Mouse (Mus musculus) kidney, embryonic 14.5 days (tissue): ENCODE measurements at regions not wholly inside any gene's neighbourhood (a gene's known extent, or its start where the extent isn't known, plus 50 kb on each side); places are given as distances from the start of the nearest gene placed in this dataset.

Source experiments
- ATAC-seq: fragments of 200-750 bp; cut with Nextera tagmentation; 2 replicates; pipeline ENCODE4 v1.8.0; 2017; ENCODE audit warnings: moderate number of reproducible peaks, mild to moderate bottlenecking, moderate TSS enrichment, moderate library complexity; ENCODE audit not compliant: low FRiP score, low TSS enrichment
- H3K27ac ChIP-seq: fragments of 300-500 bp; sonication (generic); 2 replicates; pipeline ENCODE4 v1.5.1; 2014; ENCODE audit warnings: low read depth, mild to moderate bottlenecking, low read length, moderate library complexity, mixed read lengths
- H3K27me3 ChIP-seq: fragments of 300-500 bp; sonication (generic); 2 replicates; pipeline ENCODE4 v1.6.1; 2014; ENCODE audit warnings: mild to moderate bottlenecking, low read length; ENCODE audit not compliant: control insufficient read depth, insufficient read depth
- H3K36me3 ChIP-seq: fragments of 300-500 bp; sonication (generic); 2 replicates; pipeline ENCODE4 v1.6.1; 2014; ENCODE audit warnings: low read length, mixed read lengths; ENCODE audit not compliant: control insufficient read depth, insufficient read depth
- H3K4me1 ChIP-seq: fragments of 300-500 bp; sonication (generic); 2 replicates; pipeline ENCODE4 v1.6.1; 2014; ENCODE audit warnings: low read length, mixed read lengths; ENCODE audit not compliant: control insufficient read depth, insufficient read depth
- H3K4me2 ChIP-seq: fragments of 300-500 bp; sonication (generic); replicated peaks from 2 replicates; pipeline ENCODE4 v1.6.1; 2014; ENCODE audit warnings: low read depth, mild to moderate bottlenecking, low read length
- H3K4me3 ChIP-seq: fragments of 300-500 bp; sonication (generic); 2 replicates; pipeline ENCODE4 v1.5.1; 2014; ENCODE audit warnings: mild to moderate bottlenecking, low read length
- H3K9ac ChIP-seq: fragments of 300-500 bp; sonication (generic); 2 replicates; pipeline ENCODE4 v1.6.1; 2014; ENCODE audit warnings: low read depth, mild to moderate bottlenecking, low read length, moderate library complexity
- H3K9me3 ChIP-seq: fragments of 300-500 bp; sonication (generic); 2 replicates; pipeline ENCODE4 v1.6.1; 2016; ENCODE audit warnings: low read length; ENCODE audit not compliant: control insufficient read depth
- WGBS: fragments of 180-500 bp; shearing (Covaris S2); extraction: QIAGEN DNeasy Blood & Tissue Kit; methylation state at CpG from one replicate; pipeline ENCODE4 v1.1.7; 2014; 5-methylcytosine and 5-hydroxymethylcytosine counted together

DNA sequence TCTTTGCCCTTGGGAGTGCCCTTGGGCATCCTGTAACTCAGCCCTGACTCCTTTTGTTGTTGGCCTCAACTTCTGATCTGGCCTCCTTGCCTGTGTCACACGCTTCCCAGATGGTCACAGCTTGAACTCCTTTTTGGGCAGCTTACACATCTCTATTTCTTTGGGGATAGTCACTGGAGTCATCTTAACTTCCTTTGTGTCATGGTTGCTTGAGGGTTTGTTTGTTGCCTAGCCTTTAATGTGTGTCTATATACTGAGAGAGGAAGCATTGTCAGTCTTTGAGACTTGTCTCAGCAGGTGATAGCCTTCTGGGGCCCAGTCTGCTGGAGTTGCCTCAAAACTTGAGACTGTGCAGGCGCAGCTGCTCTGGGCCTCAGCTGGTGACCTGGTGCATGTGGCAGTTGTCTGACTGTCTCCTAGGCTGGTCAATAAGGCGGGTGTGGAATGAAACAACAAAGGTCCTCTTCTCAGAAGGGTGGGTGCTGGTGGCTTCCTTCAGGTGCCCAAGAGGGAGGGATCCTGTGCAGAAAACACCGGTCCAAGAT, 157.5 kb downstream of the Tpra1 start:
- H3K4me1 ChIP-seq = no peaks in the 10 kb centered on the region
- no peak for ATAC-seq
- H3K27me3 ChIP-seq = no peaks in the 10 kb centered on the region
- no peaks in the 10 kb centered on the region for H3K9me3 ChIP-seq
- 84% methylated on average over 4 of the region's 4 CpGs for WGBS
- H3K4me2 ChIP-seq = no peak overlapping the region
- no peak overlapping the region for H3K27ac ChIP-seq
- no peak overlapping the region for H3K9ac ChIP-seq
- H3K36me3 ChIP-seq = no peaks in the 10 kb centered on the region
- no peak overlapping the region for H3K4me3 ChIP-seq

DNA sequence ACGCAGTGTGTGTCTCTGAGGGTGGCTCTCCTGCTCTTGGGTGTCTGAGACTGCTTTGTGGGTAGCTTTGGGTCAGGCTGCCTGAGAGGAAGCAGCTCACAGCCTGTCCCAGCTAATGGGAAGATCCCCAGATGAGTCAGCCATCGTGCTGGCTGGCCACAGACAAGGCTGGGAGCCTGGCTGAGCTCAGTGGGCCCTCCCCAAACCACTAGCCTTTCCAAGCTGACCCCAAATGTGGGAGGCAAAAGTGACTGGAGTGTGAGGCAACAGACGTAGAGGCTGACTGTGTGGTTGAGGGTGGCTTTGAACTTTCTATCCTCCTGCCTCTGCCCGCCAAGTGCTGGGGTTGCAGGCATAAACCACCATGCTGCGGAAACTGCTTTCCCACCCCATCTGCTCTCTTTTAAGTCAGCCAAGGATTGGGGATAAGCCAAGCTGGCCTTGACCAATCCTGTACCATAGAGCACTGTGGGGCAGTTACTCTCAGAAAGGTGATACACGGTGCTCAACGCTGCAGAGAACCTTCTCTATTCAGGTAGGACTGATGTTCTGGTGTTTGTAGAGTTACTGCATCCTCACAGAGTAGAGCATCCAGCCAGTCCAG, 163.0 kb downstream of the Tpra1 start:
- no peaks in the 10 kb centered on the region for H3K9me3 ChIP-seq
- H3K27me3 ChIP-seq = no peaks in the 10 kb centered on the region
- H3K36me3 ChIP-seq = no peaks in the 10 kb centered on the region
- 90% methylated on average over 7 of the region's 7 CpGs for WGBS
- no peaks in the 10 kb centered on the region for H3K4me1 ChIP-seq
- H3K4me2 ChIP-seq = no peak overlapping the region
- no peak overlapping the region for H3K27ac ChIP-seq
- ATAC-seq = no peak
- no peak overlapping the region for H3K9ac ChIP-seq
- H3K4me3 ChIP-seq = no peak overlapping the region

DNA sequence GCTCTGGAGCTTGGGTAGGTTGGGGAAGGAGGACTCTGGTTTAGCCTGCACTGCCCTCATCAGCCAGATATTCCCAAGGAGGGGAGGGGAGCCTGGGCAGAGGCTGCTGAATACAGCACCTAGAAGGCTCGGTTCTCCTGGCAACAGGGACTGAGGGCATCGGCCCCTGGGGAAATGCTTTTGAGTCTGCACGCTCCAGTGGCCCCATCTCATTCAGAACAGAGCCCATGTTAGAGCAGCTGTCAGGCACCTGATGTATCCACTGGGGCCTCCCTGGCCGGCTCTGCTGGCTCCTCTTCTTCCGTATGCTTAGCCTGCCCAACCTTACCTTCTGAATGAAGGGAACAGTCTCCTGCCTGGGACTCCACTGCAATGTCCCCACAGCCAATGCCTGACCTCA, 164.5 kb downstream of the Tpra1 start:
- ATAC-seq = no peak
- H3K9ac ChIP-seq = no peak overlapping the region
- no peak overlapping the region for H3K27ac ChIP-seq
- H3K36me3 ChIP-seq = no peaks in the 10 kb centered on the region
- H3K9me3 ChIP-seq = no peaks in the 10 kb centered on the region
- H3K4me2 ChIP-seq = no peak overlapping the region
- no peaks in the 10 kb centered on the region for H3K27me3 ChIP-seq
- WGBS = 56% methylated on average over 5 of the region's 5 CpGs
- no peak overlapping the region for H3K4me3 ChIP-seq
- H3K4me1 ChIP-seq = no peaks in the 10 kb centered on the region

DNA sequence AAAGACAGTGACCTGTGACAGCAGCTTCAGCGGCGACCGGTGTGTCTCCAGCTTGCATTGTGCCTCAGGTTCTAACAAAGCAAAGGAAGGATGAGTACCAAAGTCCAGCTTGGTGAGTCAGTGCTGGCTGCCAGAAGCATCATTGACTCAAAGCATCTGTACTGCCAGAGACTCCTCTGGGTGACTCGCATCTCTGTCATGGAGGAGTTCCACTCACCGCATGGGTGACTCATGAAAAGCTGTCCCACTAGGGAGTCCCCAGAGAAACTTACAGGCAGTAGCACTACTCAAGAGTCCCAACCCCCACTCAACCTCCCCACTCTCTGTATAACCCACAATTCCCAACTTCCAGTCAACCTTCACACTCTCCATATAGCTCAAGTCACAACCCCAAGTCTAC, 166.2 kb downstream of the Tpra1 start:
- H3K4me2 ChIP-seq = no peak overlapping the region
- no peak overlapping the region for H3K27ac ChIP-seq
- no peak for ATAC-seq
- no peak overlapping the region for H3K9ac ChIP-seq
- H3K4me1 ChIP-seq = no peaks in the 10 kb centered on the region
- no peaks in the 10 kb centered on the region for H3K27me3 ChIP-seq
- no peak overlapping the region for H3K4me3 ChIP-seq
- no peaks in the 10 kb centered on the region for H3K36me3 ChIP-seq
- no peaks in the 10 kb centered on the region for H3K9me3 ChIP-seq
- 98% methylated on average over 5 of the region's 5 CpGs for WGBS

DNA sequence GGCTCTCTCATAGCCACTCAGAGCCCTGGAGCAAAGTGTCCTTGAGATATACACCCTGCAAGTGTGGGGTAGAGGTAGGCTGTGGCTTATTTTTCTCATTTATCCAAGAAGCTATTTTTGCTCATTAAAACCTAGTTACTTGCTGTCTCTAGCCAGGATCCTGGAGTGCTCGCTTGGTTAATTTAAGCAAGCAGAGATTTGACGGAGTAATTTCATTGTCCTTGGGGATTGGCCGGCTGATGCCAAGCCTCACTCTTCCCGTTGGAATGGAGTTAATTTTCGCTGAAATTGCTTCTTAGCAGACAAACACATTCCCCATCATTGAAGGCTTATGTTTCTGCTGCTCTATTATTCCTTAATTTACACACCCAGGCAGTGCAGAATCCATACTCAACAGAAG, 167.1 kb downstream of the Tpra1 start:
- no peaks in the 10 kb centered on the region for H3K4me1 ChIP-seq
- no peaks in the 10 kb centered on the region for H3K36me3 ChIP-seq
- H3K9ac ChIP-seq = no peak overlapping the region
- no peak for ATAC-seq
- no peaks in the 10 kb centered on the region for H3K9me3 ChIP-seq
- H3K27ac ChIP-seq = no peak overlapping the region
- H3K4me2 ChIP-seq = no peak overlapping the region
- 85% methylated on average over 5 of the region's 5 CpGs for WGBS
- H3K27me3 ChIP-seq = no peaks in the 10 kb centered on the region
- no peak overlapping the region for H3K4me3 ChIP-seq

DNA sequence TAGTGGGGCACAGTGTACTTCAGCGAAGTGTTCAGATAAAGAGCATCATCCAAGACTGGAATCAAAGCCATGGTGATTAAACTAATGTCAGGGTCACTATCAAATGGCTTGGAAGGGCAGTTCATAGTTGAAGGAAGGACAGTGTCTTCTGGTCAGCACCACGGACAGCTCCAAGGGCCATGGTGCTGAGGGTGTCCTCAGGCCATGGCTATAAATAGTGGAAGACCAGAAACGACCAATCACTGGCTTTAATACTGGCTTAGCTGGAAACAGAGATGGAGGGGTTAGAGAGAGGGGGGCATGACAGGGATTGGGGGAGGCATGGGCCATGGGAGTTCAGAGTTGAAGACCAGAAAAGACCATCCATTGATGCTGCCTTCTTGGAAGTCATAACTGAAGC, 168.0 kb downstream of the Tpra1 start:
- Histone ChIP-seq H3K4me1 (no peaks in the 10 kb centered on the region), H3K9me3 (no peaks in the 10 kb centered on the region), H3K27me3 (no peaks in the 10 kb centered on the region), H3K4me3 (no peak overlapping the region), H3K4me2 (no peak overlapping the region), H3K27ac (no peak overlapping the region), H3K9ac (no peak overlapping the region), H3K36me3 (no peaks in the 10 kb centered on the region)
- peak; percentile 75; the same call in 1 of the 2 replicates for ATAC-seq
- WGBS = 14% methylated on average over 3 of the region's 3 CpGs

DNA sequence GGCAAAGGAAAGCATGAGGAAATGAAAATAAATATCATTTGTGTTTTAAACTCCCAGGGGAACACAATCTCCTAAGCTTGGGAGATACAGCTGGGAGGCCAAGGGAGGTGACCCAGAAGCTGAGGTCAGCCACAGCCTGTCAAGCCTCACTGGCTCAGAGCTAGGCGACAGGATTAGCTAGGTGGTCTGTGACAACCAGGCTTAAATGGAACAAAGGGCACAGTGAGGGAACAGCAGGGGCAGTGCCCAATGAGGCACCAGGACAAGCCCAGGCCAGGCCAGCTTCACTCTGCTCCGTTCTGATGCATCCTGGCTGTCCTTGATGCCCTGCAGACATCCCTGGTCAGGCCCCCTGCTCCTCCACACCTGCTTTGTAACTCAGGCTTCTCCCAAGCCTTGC, 169.7 kb downstream of the Tpra1 start:
- H3K4me3 ChIP-seq = no peak overlapping the region
- WGBS = 27% methylated on average over 2 of the region's 2 CpGs
- no peaks in the 10 kb centered on the region for H3K9me3 ChIP-seq
- no peaks in the 10 kb centered on the region for H3K36me3 ChIP-seq
- no peak overlapping the region for H3K4me2 ChIP-seq
- no peak overlapping the region for H3K9ac ChIP-seq
- peak; percentile 81 for ATAC-seq
- no peak overlapping the region for H3K27ac ChIP-seq
- no peaks in the 10 kb centered on the region for H3K4me1 ChIP-seq
- H3K27me3 ChIP-seq = no peaks in the 10 kb centered on the region

DNA sequence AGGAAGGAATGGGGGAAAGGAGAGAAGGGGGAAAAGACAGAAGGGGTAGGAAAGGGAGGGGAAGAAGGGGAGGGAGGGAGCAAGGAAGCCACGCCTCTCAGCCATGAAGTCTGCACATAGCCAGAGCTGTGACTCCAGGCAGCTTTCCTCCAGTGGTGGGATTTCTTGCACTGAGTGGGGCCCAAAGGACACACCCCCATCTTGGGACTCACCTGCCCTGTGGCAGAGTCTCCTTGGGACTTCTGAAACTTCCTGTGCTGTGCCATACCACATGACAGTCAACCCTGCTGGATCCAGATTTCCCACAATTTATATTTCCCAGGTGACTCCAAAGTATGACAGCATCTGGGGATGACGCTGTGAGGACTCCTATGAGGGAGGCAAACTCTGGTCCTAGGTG, 170.5 kb downstream of the Tpra1 start:
- ATAC-seq = 0 out of 2 replicates have a peak, but pooled peaks have one; percentile 10
- H3K36me3 ChIP-seq = no peaks in the 10 kb centered on the region
- 59% methylated on average over 2 of the region's 2 CpGs for WGBS

DNA sequence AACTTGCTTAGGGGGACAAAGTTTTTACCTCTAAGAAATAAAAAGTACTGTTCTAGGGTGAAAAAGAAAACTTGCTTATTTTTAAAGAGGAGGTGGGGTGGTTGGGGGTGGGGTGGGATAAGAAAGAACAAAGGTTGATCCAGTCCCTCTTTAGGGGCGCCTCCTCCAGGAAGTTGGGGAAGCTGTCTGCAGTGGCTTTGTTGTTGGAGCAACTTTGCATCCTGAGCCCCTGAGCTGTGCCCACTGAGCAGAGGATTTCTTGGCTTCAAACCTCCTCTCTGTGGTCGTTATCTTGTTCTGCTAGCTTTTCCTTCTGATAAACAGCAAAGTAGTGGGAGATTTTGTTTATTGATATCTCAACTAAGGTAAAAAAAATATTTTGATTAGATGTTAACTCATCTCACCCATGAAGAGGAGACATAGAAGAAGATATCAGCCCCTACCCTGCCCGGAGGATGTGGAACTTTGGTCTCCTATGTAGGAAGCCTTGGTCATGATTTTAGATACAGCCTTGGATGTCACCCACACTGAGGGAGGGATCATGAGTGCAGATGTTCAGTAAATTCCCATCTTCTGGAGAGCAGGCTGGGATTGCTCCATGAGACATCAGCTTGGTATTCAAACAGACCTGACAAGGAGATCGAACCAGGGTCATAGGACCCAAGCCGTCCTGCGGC, 179.7 kb downstream of the Tpra1 start:
- WGBS = 67% methylated on average over 6 of the region's 6 CpGs
- H3K9me3 ChIP-seq = no peaks in the 10 kb centered on the region
- no peaks in the 10 kb centered on the region for H3K4me1 ChIP-seq
- no peak for ATAC-seq
- H3K4me3 ChIP-seq = no peak overlapping the region
- H3K9ac ChIP-seq = no peak overlapping the region
- H3K36me3 ChIP-seq = no peaks in the 10 kb centered on the region
- no peak overlapping the region for H3K4me2 ChIP-seq
- H3K27me3 ChIP-seq = no peaks in the 10 kb centered on the region
- no peak overlapping the region for H3K27ac ChIP-seq

More for the DNA sequence above, 170.5 kb downstream of the Tpra1 start:
- no peaks in the 10 kb centered on the region for H3K27me3 ChIP-seq
- H3K4me2 ChIP-seq = no peak overlapping the region
- H3K9me3 ChIP-seq = no peaks in the 10 kb centered on the region
- no peak overlapping the region for H3K27ac ChIP-seq
- H3K9ac ChIP-seq = no peak overlapping the region
- no peaks in the 10 kb centered on the region for H3K4me1 ChIP-seq
- no peak overlapping the region for H3K4me3 ChIP-seq
